Mouse (Mus musculus): ENCODE results near the gene Nuak2. TPM values are rescaled to one million over a fixed set of nuclear protein-coding genes. Genes with fewer than 3 reads are reported as not detected.

The Nuak2 gene
- polyA plus RNA-seq, 1 experiment from 2014 or later, result 5.2 TPM

- H3K27ac ChIP-seq (replicated peaks; ENCODE audit: low read depth, low read length), result no peak overlapping the region
- H3K27me3 ChIP-seq (replicated peaks; ENCODE audit: control insufficient read depth, insufficient read depth, low read length), result no peaks in the 10 kb centered on the region
- H3K9me3 ChIP-seq (ENCODE audit: control insufficient read depth, low read length), result no peaks in the 10 kb centered on the region
- H3K4me1 ChIP-seq (ENCODE audit: control insufficient read depth, insufficient read depth, low read length), result no peaks in the 10 kb centered on the region
- H3K9ac ChIP-seq (ENCODE audit: low read depth, low read length), result no peak overlapping the region
- 22% methylated on average over 8 of the region's 8 CpGs for WGBS
- no peaks in the 10 kb centered on the region for H3K36me3 ChIP-seq (ENCODE audit: control insufficient read depth, insufficient read depth, low read length)
- no peak overlapping the region for H3K4me3 ChIP-seq (ENCODE audit: low read depth, low read length)
- no peak overlapping the region for H3K4me2 ChIP-seq (ENCODE audit: low read depth, low read length)
- ATAC-seq (ENCODE audit: low read depth) (peak; percentile 37; the same call in 1 of the 2 replicates), DNase-seq (ENCODE audit: low spot score) (no peak)
These were observed 34.3 kb upstream of the Nuak2 start for GRCm38 (mm10) chr1:132281523-132282176.

GRCm38 (mm10) chr1:132282177-132282536, 33.8 kb upstream of the Nuak2 start:
- 84% methylated on average over 2 of the region's 2 CpGs for WGBS
- Histone ChIP-seq H3K27me3 (replicated peaks; ENCODE audit: control insufficient read depth, insufficient read depth, low read length) (no peaks in the 10 kb centered on the region), H3K4me1 (ENCODE audit: control insufficient read depth, insufficient read depth, low read length) (no peaks in the 10 kb centered on the region), H3K4me3 (ENCODE audit: low read depth, low read length) (no peak overlapping the region), H3K36me3 (ENCODE audit: control insufficient read depth, insufficient read depth, low read length) (no peaks in the 10 kb centered on the region), H3K9ac (ENCODE audit: low read depth, low read length) (no peak overlapping the region), H3K4me2 (ENCODE audit: low read depth, low read length) (no peak overlapping the region), H3K9me3 (ENCODE audit: control insufficient read depth, low read length) (no peaks in the 10 kb centered on the region), H3K27ac (replicated peaks; ENCODE audit: low read depth, low read length) (no peak overlapping the region)
- ATAC-seq (ENCODE audit: low read depth) (no peak; the same call in 1 of the 2 replicates), DNase-seq (ENCODE audit: low spot score) (no peak)

- DNase-seq (ENCODE audit: low spot score) (no peak), ATAC-seq (ENCODE audit: low read depth) (peak; percentile 30; the same call in 1 of the 2 replicates)
- H3K4me3 ChIP-seq (ENCODE audit: low read depth, low read length), result no peak overlapping the region
- no peak overlapping the region for H3K27ac ChIP-seq (replicated peaks; ENCODE audit: low read depth, low read length)
- no peak overlapping the region for H3K4me2 ChIP-seq (ENCODE audit: low read depth, low read length)
- no peaks in the 10 kb centered on the region for H3K9me3 ChIP-seq (ENCODE audit: control insufficient read depth, low read length)
- no peaks in the 10 kb centered on the region for H3K36me3 ChIP-seq (ENCODE audit: control insufficient read depth, insufficient read depth, low read length)
- H3K27me3 ChIP-seq (replicated peaks; ENCODE audit: control insufficient read depth, insufficient read depth, low read length), result no peaks in the 10 kb centered on the region
- H3K4me1 ChIP-seq (ENCODE audit: control insufficient read depth, insufficient read depth, low read length), result peaks cover 4% of the 10 kb centered on the region; the same call in 1 of the 2 replicates
- H3K9ac ChIP-seq (ENCODE audit: low read depth, low read length), result no peak overlapping the region
- WGBS, result 72% methylated on average over 13 of the region's 13 CpGs
These were observed 32.9 kb upstream of the Nuak2 start for GRCm38 (mm10) chr1:132283018-132283417.

- H3K4me3 ChIP-seq (ENCODE audit: low read depth, low read length), result no peak overlapping the region
- DNase-seq (ENCODE audit: low spot score) (no peak), ATAC-seq (ENCODE audit: low read depth) (no peak)
- WGBS, result 60% methylated on average over 1 of the region's 1 CpGs
- H3K27me3 ChIP-seq (replicated peaks; ENCODE audit: control insufficient read depth, insufficient read depth, low read length), result no peaks in the 10 kb centered on the region
- H3K9ac ChIP-seq (ENCODE audit: low read depth, low read length), result no peak overlapping the region
- no peak overlapping the region for H3K27ac ChIP-seq (replicated peaks; ENCODE audit: low read depth, low read length)
- H3K4me1 ChIP-seq (ENCODE audit: control insufficient read depth, insufficient read depth, low read length), result peaks cover 13% of the 10 kb centered on the region
- H3K36me3 ChIP-seq (ENCODE audit: control insufficient read depth, insufficient read depth, low read length), result no peaks in the 10 kb centered on the region
- H3K4me2 ChIP-seq (ENCODE audit: low read depth, low read length), result no peak overlapping the region
- H3K9me3 ChIP-seq (ENCODE audit: control insufficient read depth, low read length), result no peaks in the 10 kb centered on the region
These were observed 29.2 kb upstream of the Nuak2 start for GRCm38 (mm10) chr1:132286735-132287134.

- no peaks in the 10 kb centered on the region for H3K36me3 ChIP-seq (ENCODE audit: control insufficient read depth, insufficient read depth, low read length)
- DNase-seq (ENCODE audit: low spot score) (no peak), ATAC-seq (ENCODE audit: low read depth) (no peak)
- no peaks in the 10 kb centered on the region for H3K27me3 ChIP-seq (replicated peaks; ENCODE audit: control insufficient read depth, insufficient read depth, low read length)
- 70% methylated on average over 2 of the region's 2 CpGs for WGBS
- H3K4me2 ChIP-seq (ENCODE audit: low read depth, low read length), result no peak overlapping the region
- H3K9me3 ChIP-seq (ENCODE audit: control insufficient read depth, low read length), result no peaks in the 10 kb centered on the region
- no peak overlapping the region for H3K9ac ChIP-seq (ENCODE audit: low read depth, low read length)
- H3K4me3 ChIP-seq (ENCODE audit: low read depth, low read length), result no peak overlapping the region
- H3K4me1 ChIP-seq (ENCODE audit: control insufficient read depth, insufficient read depth, low read length), result peaks cover 20% of the 10 kb centered on the region
- no peak overlapping the region for H3K27ac ChIP-seq (replicated peaks; ENCODE audit: low read depth, low read length)
These were observed 28.5 kb upstream of the Nuak2 start for GRCm38 (mm10) chr1:132287445-132287844.

- WGBS, result 16% methylated on average over 11 of the region's 11 CpGs
- H3K27me3 ChIP-seq (replicated peaks; ENCODE audit: control insufficient read depth, insufficient read depth, low read length), result no peaks in the 10 kb centered on the region
- DNase-seq (ENCODE audit: low spot score) (peak; percentile 52), ATAC-seq (ENCODE audit: low read depth) (no peak)
- H3K36me3 ChIP-seq (ENCODE audit: control insufficient read depth, insufficient read depth, low read length), result no peaks in the 10 kb centered on the region
- H3K4me3 ChIP-seq (ENCODE audit: low read depth, low read length), result no peak overlapping the region
- H3K9ac ChIP-seq (ENCODE audit: low read depth, low read length), result no peak overlapping the region
- peaks cover 24% of the 10 kb centered on the region for H3K4me1 ChIP-seq (ENCODE audit: control insufficient read depth, insufficient read depth, low read length)
- H3K9me3 ChIP-seq (ENCODE audit: control insufficient read depth, low read length), result no peaks in the 10 kb centered on the region
- H3K27ac ChIP-seq (replicated peaks; ENCODE audit: low read depth, low read length), result no peak overlapping the region
- H3K4me2 ChIP-seq (ENCODE audit: low read depth, low read length), result no peak overlapping the region
These were observed 27.9 kb upstream of the Nuak2 start for GRCm38 (mm10) chr1:132287991-132288451.

GRCm38 (mm10) chr1:132289965-132290364, 26.0 kb upstream of the Nuak2 start:
- DNase-seq (ENCODE audit: low spot score) (no peak), ATAC-seq (ENCODE audit: low read depth) (no peak)
- Histone ChIP-seq H3K9me3 (ENCODE audit: control insufficient read depth, low read length) (no peaks in the 10 kb centered on the region), H3K27ac (replicated peaks; ENCODE audit: low read depth, low read length) (no peak overlapping the region), H3K4me1 (ENCODE audit: control insufficient read depth, insufficient read depth, low read length) (peaks cover 24% of the 10 kb centered on the region), H3K9ac (ENCODE audit: low read depth, low read length) (no peak overlapping the region), H3K4me2 (ENCODE audit: low read depth, low read length) (no peak overlapping the region), H3K27me3 (replicated peaks; ENCODE audit: control insufficient read depth, insufficient read depth, low read length) (no peaks in the 10 kb centered on the region), H3K4me3 (ENCODE audit: low read depth, low read length) (no peak overlapping the region), H3K36me3 (ENCODE audit: control insufficient read depth, insufficient read depth, low read length) (no peaks in the 10 kb centered on the region)
- 74% methylated on average over 6 of the region's 6 CpGs for WGBS

- Histone ChIP-seq H3K27me3 (replicated peaks; ENCODE audit: control insufficient read depth, insufficient read depth, low read length) (no peaks in the 10 kb centered on the region), H3K9ac (ENCODE audit: low read depth, low read length) (no peak overlapping the region), H3K4me1 (ENCODE audit: control insufficient read depth, insufficient read depth, low read length) (peaks cover 24% of the 10 kb centered on the region), H3K9me3 (ENCODE audit: control insufficient read depth, low read length) (no peaks in the 10 kb centered on the region), H3K27ac (replicated peaks; ENCODE audit: low read depth, low read length) (peak overlapping the region; percentile 76; the same call in 1 of the 2 replicates), H3K36me3 (ENCODE audit: control insufficient read depth, insufficient read depth, low read length) (no peaks in the 10 kb centered on the region), H3K4me2 (ENCODE audit: low read depth, low read length) (no peak overlapping the region), H3K4me3 (ENCODE audit: low read depth, low read length) (no peak overlapping the region)
- no peak for DNase-seq (ENCODE audit: low spot score)
- peak; percentile 17; the same call in 1 of the 2 replicates for ATAC-seq (ENCODE audit: low read depth)
- 29% methylated on average over 11 of the region's 11 CpGs for WGBS
These were observed 24.8 kb upstream of the Nuak2 start for GRCm38 (mm10) chr1:132290921-132291675.

Measured in embryonic facial prominence, embryonic 14.5 days (tissue).